Mouse (Mus musculus) cerebellum, adult 2 months (tissue): ENCODE data around the gene Gm36210. TPM values are rescaled to one million over a fixed set of nuclear protein-coding genes. Genes with fewer than 3 reads are reported as not detected.

ENCODE experiments used
- DNase-seq, 2 experiments: peaks; one replicate each; pipeline ENCODE4 v3.0.0; 2021
- H3K27ac ChIP-seq: fragments of 200-500 bp; 2 replicates; pipeline ENCODE4 v1.5.1; 2012; ENCODE audit warnings: low read length, control low read depth, inconsistent platforms; ENCODE audit not compliant: insufficient read depth
- H3K27me3 ChIP-seq: fragments of 200-500 bp; 2 replicates; pipeline ENCODE4 v1.6.1; 2012; ENCODE audit warnings: inconsistent platforms, mild to moderate bottlenecking, low read length, moderate library complexity; ENCODE audit not compliant: control insufficient read depth, insufficient read depth
- H3K4me1 ChIP-seq: fragments of 200-500 bp; 2 replicates; pipeline ENCODE4 v1.6.1; 2011; ENCODE audit warnings: low read length; ENCODE audit not compliant: control insufficient read depth, insufficient read depth
- H3K4me3 ChIP-seq: fragments of 200-500 bp; replicated peaks from 2 replicates; pipeline ENCODE3; 2011; ENCODE audit warnings: mild to moderate bottlenecking, low read depth, low read length, control low read depth; ENCODE audit not compliant: insufficient read depth
- CTCF ChIP-seq: fragments of 200-500 bp; IDR thresholded peaks from 2 replicates; pipeline ENCODE4 v1.5.1; 2011; ENCODE audit warnings: low read depth, mild to moderate bottlenecking, control low read depth, low read length, moderate library complexity, borderline replicate concordance; ENCODE audit not compliant: insufficient read depth
- POLR2A ChIP-seq: fragments of 200-500 bp; IDR thresholded peaks from 2 replicates; pipeline ENCODE4 v1.6.1; 2011; ENCODE audit warnings: low read length, control low read depth, borderline replicate concordance; ENCODE audit not compliant: insufficient read depth
- WGBS: fragments of 180-500 bp; shearing (Covaris S2); methylation state at CpG from one replicate; pipeline ENCODE4 v1.1.7; 2018; 5-methylcytosine and 5-hydroxymethylcytosine counted together
- polyA plus RNA-seq: library from polyadenylated mRNA; depleted of rRNA; stranded (reverse); fragments of >200 nt; gene quantifications from 2 replicates; pipeline ENCODE4 v1.2.3, GENCODE M21; 2012

Gene Gm36210
- polyA plus RNA-seq, 1 experiment, result 0.61 TPM

DNA sequence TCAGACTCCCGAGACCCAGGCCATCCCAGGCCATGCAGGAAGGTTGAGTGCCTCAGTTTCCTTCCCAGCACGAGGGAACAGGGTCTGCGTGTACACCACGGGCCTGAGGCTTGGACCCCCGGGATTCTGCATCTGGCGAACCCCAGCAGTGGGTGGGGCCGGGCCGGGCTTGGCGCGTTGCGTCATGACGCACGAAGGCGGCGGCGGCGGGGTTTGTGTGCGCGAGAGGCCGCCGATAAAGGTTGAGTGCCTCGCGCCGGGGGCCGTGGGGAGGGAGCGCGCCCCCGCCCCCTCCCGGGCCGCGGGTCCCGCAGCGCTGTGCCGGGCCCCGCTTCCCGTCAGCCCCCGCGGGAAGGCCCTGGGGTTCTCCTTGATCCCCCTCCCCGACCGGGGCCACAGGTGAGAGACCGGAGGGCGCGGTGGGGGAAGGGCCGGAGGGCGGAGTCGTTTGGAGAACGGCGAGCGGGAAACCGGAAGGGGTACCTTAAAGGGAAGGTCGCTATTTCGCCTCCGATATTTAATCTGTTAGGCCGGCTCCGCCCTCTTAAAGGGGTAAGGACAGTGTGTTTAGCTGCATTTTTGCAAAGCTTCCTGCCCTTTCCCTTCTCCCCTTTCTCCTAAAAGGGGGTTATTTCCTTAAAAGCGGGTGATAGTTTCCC lies 8.8 kb upstream of the Gm36210 start, which contains the start of gene Zfp628:
Gene Zfp628, plus strand, starts transcription at position 211 of the 659 bp plus-strand sequence.
- no peak for TF ChIP-seq CTCF
- TF ChIP-seq POLR2A, result peak; percentile 94
- H3K4me3 ChIP-seq, result peak within 1 kb of the TSS; percentile 97
- H3K4me1 ChIP-seq, result peaks cover 7% of the 10 kb centered on the region
- H3K27ac ChIP-seq, result peak within 1 kb of the TSS; percentile 85
- 0% methylated on average over 48 of the region's 56 CpGs for WGBS
- no peaks in the 10 kb centered on the region for H3K27me3 ChIP-seq
- peak; percentile 94 to 97 for DNase-seq

DNA sequence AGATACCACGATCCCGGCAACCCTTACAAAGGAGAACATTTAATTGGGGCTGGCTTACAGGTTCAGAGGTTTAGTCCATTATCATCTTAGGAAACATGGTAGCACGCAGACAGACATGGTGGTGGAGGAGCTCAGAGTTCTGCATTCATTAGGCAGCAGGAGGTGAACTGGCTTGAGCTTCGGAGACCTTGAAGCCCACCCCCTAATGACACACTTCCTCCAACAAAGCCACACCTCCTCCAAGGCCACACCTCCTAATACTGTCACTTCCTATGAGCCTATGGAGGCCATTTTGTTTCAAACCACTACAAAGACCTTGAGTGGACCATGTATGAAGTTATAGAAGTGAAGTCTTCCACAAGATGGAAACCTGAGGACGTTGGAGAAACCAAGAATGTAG lies 5.9 kb upstream of the Gm36210 start:
- Histone ChIP-seq H3K4me3 (no peak overlapping the region), H3K27ac (no peak overlapping the region), H3K27me3 (no peaks in the 10 kb centered on the region), H3K4me1 (peaks cover 4% of the 10 kb centered on the region; the same call in 1 of the 2 replicates)
- 60% methylated on average over 5 of the region's 5 CpGs for WGBS
- no peak for TF ChIP-seq POLR2A
- no peak for TF ChIP-seq CTCF
- no peak for DNase-seq

DNA sequence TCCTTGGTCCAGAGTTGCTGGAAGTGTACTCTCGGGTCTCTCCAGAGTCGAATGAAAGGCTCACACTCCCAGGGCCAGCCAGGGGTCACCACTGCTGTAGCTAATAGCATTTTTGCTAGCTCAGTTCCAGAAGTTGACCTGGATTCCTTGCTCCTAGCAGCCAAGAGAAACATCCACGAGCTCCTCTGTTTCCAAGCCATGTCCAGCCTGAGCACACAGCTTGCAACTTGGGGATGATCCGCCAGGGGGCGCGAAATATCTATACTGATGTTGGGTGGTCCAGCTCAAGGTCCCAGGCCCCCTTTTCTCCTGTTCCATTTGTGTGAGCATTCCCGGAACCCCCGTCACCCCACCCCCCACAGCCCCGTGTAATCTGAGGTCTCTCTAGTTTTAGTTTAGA lies 5.2 kb upstream of the Gm36210 start:
- DNase-seq, result peak; percentile 29 to 59
- Histone ChIP-seq H3K4me3 (no peak overlapping the region), H3K4me1 (peaks cover under 1% of the 10 kb centered on the region; the same call in 1 of the 2 replicates), H3K27me3 (no peaks in the 10 kb centered on the region), H3K27ac (no peak overlapping the region)
- WGBS, result 21% methylated on average over 9 of the region's 9 CpGs
- TF ChIP-seq POLR2A (no peak), CTCF (peak; percentile 56; the same call in 1 of the 2 replicates)

- no peak overlapping the region for H3K4me3 ChIP-seq
- 83% methylated on average over 9 of the region's 9 CpGs for WGBS
Observed at GRCm38 (mm10) chr7:4902404-4902803, 3.9 kb downstream of the Gm36210 start.

GRCm38 (mm10) chr7:4901171-4901570 lies 5.1 kb downstream of the Gm36210 start:
- no peak for DNase-seq
- no peak overlapping the region for H3K27ac ChIP-seq
- WGBS, result 58% methylated on average over 8 of the region's 8 CpGs
- no peaks in the 10 kb centered on the region for H3K27me3 ChIP-seq
- no peaks in the 10 kb centered on the region; the same call in 1 of the 2 replicates for H3K4me1 ChIP-seq
- TF ChIP-seq CTCF (peak; percentile 31; the same call in 1 of the 2 replicates), POLR2A (no peak)
- no peak overlapping the region for H3K4me3 ChIP-seq

More at GRCm38 (mm10) chr7:4902404-4902803, 3.9 kb downstream of the Gm36210 start:
- no peaks in the 10 kb centered on the region for H3K27me3 ChIP-seq
- TF ChIP-seq POLR2A (no peak), CTCF (no peak)
- H3K27ac ChIP-seq, result no peak overlapping the region
- no peak for DNase-seq
- H3K4me1 ChIP-seq, result no peaks in the 10 kb centered on the region; the same call in 1 of the 2 replicates

DNA sequence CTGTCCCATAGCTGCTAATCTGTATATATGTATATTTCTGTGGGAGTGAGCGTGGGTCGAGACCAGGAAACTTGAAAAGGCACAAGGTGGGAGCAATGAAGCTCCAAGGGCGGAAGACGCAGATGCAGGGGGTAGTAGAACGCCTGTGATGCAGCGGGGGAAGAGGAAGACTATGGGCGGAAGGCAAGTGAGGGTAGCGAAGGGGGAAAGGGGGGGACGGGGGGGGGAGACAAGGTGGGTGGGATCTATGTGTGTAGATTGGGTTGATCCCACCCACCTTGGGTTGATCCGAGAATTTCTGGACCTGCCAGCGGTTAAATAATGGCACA lies 5.8 kb downstream of the Gm36210 start:
- WGBS, result 30% methylated on average over 11 of the region's 11 CpGs
- no peak overlapping the region for H3K27ac ChIP-seq
- H3K4me3 ChIP-seq, result no peak overlapping the region
- H3K27me3 ChIP-seq, result no peaks in the 10 kb centered on the region
- no peak for DNase-seq
- TF ChIP-seq CTCF, result no peak
- TF ChIP-seq POLR2A, result no peak
- H3K4me1 ChIP-seq, result no peaks in the 10 kb centered on the region; the same call in 1 of the 2 replicates

GRCm38 (mm10) chr7:4899649-4900522 lies 6.4 kb downstream of the Gm36210 start:
- no peaks in the 10 kb centered on the region; the same call in 1 of the 2 replicates for H3K4me1 ChIP-seq
- peak overlapping the region; percentile 52 for H3K4me3 ChIP-seq
- TF ChIP-seq CTCF (no peak), POLR2A (no peak)
- no peak overlapping the region for H3K27ac ChIP-seq
- 5% methylated on average over 19 of the region's 19 CpGs for whole genome bisulfite sequencing
- DNase-seq, result no peak
- no peaks in the 10 kb centered on the region for H3K27me3 ChIP-seq
